Mouse (Mus musculus): ENCODE results near the gene Slc1a5. TPM values are rescaled to one million over a fixed set of nuclear protein-coding genes. Genes with fewer than 3 reads are reported as not detected.
A peak's percentile ranks its signal among the peaks of the same experiment; 100 is the strongest.

The Slc1a5 gene
- total RNA-seq (2021): 10 to 100 TPM; 26.5 to 35.4 TPM
- long read RNA-seq, experiment 1, transcript Slc1a5-201 (9 exons, 2,764 nt): major isoform, 37 of 44 reads
- long read RNA-seq, experiment 1, partial matches to known transcripts: 0 of 44 reads
- long read RNA-seq, experiment 1, other reads (novel, unspliced or antisense): 3 of 44 reads
- long read RNA-seq, experiment 2, transcript Slc1a5-201 (9 exons, 2,764 nt): major isoform, 49 of 55 reads
- long read RNA-seq, experiment 2, partial matches to known transcripts: 3 of 55 reads
- long read RNA-seq, experiment 2, other reads (novel, unspliced or antisense): 0 of 55 reads

DNA sequence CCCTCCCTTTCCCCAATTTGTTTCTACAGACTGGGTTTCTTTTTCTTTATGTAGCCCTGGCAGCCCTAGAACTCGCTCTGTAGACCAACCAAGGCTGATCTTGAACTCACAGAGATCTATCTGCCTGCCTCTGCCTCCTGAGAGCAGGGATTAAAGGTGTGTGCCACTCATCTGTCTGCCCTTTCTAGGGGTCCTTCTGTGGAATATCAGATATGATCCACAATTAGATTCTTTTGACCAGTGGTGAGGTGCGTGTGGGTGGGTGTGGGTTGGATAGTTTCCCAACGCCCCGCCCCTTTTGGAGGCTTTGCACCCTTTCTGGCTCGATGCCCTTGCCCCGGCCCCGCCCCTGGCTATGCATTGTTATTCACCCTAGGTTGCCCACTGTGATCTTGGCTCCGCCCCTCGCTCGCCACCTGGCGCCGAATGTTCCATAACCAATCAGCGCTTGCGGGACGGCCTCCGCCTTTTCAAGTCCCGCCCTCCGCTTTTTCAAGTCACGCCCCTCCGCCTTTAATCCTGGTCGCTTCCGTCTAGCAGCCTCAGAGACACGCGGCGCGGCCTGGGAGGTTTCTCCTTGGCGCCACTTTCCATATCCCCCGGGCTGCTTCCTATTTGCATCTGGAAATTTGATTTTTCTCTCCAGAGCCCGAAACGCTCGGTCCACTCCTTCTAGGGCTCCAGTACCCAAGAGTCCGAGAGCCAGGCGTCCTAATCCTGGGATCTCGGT, at the start of gene Slc1a5:
Slc1a5 (plus strand) TSS at position 516 of the 730 bp plus-strand sequence.
- DNase-seq: peak; percentile 88 to 92
- intact Hi-C loops (cut with DNase I): loop anchor here (2.0 to 5.0 kb wide), 2 partner anchors 20 to 34 kb away; no protein-coding TSS in a partner anchor

- intact Hi-C loops (cut with DNase I): no loop called here
- no peak for DNase-seq
Measured at GRCm38 (mm10) chr7:16731893-16732422, 49.2 kb upstream of the Slc1a5 start.

DNA sequence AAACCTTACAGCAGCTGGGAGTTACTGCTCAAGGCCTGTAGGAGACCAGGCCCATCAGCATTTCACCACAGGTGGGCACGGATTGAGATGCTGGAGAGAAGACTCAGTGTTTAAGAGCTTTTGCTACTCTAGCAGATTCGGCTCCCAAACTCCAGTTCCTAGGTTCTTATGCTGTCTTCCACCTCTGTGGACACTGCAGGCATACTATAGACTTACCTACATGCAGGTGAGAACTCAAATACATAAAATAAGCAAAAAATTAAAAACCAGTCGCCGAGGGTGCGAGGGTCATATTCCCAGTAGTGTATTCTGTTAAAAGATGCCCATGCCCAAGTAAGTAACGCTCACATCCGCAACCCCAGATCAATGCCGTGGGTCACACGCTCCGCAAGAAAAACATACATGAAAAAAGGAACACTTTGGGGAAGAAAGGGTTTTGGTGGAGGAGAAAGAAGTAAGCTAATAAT, 43.5 kb upstream of the Slc1a5 start:
- DNase-seq: no peak
- intact Hi-C loops (cut with DNase I): no loop called here

DNA sequence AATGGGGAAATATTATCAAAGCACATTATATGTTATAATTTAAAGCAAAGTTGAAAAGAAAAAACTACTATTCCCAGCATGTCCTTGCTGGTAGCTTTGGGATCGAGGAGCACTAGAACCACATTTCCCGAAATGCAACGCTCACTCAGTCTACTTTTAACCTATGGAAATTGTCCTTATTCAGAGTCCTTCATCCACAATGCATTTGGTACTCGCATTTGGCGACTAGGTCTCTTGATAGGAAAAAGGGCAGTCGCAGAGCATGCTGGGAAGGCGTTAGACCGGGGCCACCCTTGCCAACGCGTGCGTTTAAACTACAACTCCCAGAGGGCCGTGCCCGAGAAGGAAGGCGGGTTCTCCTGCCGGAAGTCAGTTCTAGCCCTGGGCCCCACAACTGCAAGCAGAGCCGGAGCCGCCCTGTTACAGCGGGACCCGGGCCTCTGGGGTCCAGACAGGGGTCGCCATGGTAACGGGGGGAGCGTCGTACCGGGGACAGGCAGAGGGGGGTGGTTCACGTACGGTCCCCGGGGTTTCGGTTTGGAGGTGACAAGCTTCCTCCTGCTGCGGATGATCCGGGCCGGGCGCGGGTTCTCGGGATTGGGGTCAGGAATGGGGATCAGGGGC, 43.0 kb upstream of the Slc1a5 start, which contains the start of gene Ap2s1:
Ap2s1 (plus strand) TSS at position 338 of the 624 bp plus-strand sequence.
- intact Hi-C loops (cut with DNase I): no loop called here
- peak; percentile 91 to 95 for DNase-seq

DNA sequence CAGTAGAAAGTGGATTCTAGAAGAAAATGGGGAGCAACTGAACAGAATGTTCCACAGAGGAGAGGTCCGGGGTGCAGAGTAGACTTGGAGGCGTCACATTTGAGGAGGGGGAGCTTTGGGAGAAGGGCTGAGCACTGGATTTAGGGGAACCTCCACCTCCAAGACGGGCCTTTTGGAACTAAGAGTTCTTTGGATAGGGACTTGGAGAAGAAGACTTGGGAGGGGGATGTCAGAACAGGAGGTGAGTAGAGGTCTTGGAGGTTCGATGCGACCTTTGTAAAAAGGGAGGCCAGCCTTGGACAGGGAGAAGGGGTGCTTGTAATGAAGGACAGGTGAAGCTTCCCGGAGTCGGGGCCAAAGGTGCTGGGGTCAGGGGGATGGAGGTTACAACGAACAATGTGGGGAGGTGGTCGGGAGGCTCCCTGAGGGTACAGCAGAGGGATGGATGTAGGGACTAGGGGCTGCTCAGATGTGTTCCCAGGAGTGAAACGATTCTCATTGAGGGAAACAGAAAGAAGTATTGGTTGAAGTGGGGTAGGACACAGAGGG, 42.0 kb upstream of the Slc1a5 start:
- intact Hi-C loops (cut with DNase I): no loop called here
- DNase-seq: no peak

DNA sequence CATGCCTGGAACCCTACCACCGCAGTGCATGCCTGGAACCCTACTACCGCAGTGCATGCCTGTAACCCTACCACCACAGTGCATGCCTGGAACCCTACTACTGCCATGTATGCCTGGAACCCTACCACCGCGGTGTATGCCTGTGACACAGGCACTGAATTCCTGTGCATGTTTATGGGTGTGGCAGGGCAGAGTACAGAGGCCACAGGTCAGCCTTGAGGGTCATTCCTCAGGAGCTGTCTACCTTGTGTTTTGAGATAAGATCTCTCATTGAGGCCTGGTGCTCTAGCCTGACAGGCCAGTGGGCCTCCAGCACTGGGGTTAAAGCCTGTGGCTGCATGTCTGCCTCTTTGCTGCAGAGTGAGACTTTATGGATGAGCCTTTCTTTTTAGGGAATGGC, 35.8 kb upstream of the Slc1a5 start:
- intact Hi-C loops (cut with DNase I): loop anchor here (5.0 kb wide), 1 partner anchor 37 kb away; the partner anchor contains the start of gene Slc1a5
- DNase-seq: no peak

DNA sequence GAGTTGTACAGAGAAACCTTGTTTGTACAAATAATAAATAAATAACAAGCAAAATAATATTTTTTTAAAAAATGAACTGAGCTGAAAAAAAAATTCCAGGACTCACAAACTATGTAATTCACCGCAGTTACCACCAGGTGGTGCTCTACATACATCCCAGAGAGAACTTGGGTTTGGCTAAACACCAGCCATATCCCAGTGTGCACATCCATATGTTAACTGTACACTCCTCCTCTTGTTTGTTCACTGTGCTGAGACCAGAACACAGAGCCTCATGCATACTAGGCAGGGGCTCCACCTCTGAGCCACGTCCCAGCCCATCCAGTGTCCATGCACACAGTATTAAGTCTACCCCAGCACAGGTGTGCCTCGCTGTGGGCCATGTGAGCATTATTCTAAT, 35.0 kb upstream of the Slc1a5 start:
- DNase-seq: peak; percentile 43 to 71
- intact Hi-C loops (cut with DNase I): loop anchor here (2.0 to 5.0 kb wide), 2 partner anchors 36 to 63 kb away; partner anchors contain the start of gene Slc1a5

DNA sequence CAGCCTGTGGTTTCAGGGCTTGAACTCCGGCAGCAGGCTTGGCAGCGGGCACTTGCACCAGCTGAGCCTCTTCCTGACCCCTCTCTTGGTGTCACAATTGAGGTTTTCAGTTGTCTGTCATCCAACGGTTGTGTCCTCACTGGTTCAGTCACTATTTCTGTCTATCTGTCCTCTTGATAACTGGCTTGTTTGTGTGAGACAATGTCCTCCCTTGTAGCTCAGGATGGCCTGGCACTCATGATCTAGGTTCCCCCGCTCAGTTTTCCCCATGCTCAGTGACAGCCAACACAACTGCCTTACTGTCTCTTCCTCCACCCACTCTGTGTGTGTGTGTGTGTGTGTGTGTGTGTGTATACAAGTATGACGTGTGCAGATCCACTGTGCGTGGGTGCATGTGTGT, 33.5 kb upstream of the Slc1a5 start:
- no peak for DNase-seq
- intact Hi-C loops (cut with DNase I): loop anchor here (2.0 to 5.0 kb wide), 2 partner anchors 35 to 61 kb away; partner anchors contain the start of gene Slc1a5

DNA sequence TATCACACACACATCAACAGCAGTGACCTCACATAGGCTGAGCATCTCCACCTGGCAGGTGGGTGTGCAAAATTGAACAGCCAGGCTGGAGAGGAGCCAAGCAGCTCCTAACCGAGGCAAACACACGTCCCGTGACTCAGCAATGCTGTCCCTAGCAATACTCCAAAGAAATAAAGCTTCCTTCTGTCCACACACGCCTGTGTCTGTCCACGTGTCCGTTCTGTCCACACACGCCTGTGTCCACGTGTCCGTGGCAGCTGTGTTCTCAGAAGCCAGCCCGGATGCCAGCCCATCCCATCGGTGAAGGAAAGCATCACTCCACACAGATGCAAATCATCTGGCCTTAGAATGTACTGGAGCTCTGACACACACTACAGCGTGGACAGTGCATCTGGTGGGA, 29.1 kb upstream of the Slc1a5 start:
- DNase-seq: no peak
- intact Hi-C loops (cut with DNase I): no loop called here

GRCm38 (mm10) chr7:16755362-16756017, 25.6 kb upstream of the Slc1a5 start:
- intact Hi-C loops (cut with DNase I): no loop called here
- peak; percentile 36 to 41 for DNase-seq

- DNase-seq: no peak
- intact Hi-C loops (cut with DNase I): no loop called here
Measured at GRCm38 (mm10) chr7:16758872-16759574, 22.1 kb upstream of the Slc1a5 start.

- peak; percentile 65 to 68 for DNase-seq
- intact Hi-C loops (cut with DNase I): loop anchor here (2.0 kb wide), 1 partner anchor 21 kb away; the partner anchor contains the start of gene Slc1a5
Measured at GRCm38 (mm10) chr7:16760292-16760691, 20.8 kb upstream of the Slc1a5 start.

GRCm38 (mm10) chr7:16761005-16761481, 20.1 kb upstream of the Slc1a5 start:
- peak; percentile 77 to 84 for DNase-seq
- intact Hi-C loops (cut with DNase I): loop anchor here (2.0 kb wide), 1 partner anchor 20 kb away; the partner anchor contains the start of gene Slc1a5

DNA sequence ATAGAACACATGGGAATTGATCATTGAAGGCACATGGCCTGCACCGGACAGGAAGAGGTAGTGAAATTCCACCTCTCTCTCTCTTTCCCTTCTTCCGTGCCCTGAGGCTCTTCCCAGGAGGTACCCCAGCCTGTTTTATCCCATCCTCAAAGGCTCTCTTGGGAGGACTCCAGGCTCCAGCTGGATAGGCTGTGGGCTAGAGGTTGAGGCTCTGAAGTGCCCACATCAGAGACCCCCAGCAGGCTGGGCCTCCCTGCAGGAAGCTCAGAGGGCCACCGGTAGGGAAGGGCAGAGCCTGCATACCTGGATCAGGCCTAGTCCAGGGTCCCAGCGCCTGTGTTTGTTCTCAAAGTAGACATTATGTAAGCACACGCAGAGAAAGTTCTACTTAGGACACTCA, 19.5 kb upstream of the Slc1a5 start:
- DNase-seq: peak; percentile 33 to 34
- intact Hi-C loops (cut with DNase I): loop anchor here (2.0 kb wide), 1 partner anchor 19 kb away; the partner anchor contains the start of gene Slc1a5

GRCm38 (mm10) chr7:16763463-16764218, 17.5 kb upstream of the Slc1a5 start:
- intact Hi-C loops (cut with DNase I): no loop called here
- peak; percentile 38 to 42 for DNase-seq

DNA sequence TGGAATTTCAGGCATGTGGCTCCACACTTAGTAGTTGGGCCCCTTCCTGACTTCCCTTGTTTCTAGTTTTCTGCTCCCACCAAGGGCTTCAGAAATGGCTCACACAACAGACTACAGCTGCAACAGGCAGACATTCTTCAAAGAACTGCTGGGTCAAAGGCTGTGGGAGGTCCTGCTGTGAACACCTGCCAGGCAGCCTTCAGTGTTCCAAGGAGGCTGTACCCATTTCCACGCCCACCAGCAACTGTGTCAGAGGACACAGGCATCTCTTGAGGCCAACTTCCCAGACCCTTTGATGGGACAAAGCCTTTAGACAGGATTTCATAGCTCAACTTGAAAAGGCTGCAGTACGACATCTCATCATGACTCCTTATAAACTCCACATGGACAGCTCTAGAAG, 14.7 kb upstream of the Slc1a5 start:
- intact Hi-C loops (cut with DNase I): no loop called here

GRCm38 (mm10) chr7:16775888-16776287, 5.3 kb upstream of the Slc1a5 start:
- intact Hi-C loops (cut with DNase I): no loop called here
- no peak for DNase-seq

More for the DNA sequence above, 14.7 kb upstream of the Slc1a5 start:
- no peak for DNase-seq

DNA sequence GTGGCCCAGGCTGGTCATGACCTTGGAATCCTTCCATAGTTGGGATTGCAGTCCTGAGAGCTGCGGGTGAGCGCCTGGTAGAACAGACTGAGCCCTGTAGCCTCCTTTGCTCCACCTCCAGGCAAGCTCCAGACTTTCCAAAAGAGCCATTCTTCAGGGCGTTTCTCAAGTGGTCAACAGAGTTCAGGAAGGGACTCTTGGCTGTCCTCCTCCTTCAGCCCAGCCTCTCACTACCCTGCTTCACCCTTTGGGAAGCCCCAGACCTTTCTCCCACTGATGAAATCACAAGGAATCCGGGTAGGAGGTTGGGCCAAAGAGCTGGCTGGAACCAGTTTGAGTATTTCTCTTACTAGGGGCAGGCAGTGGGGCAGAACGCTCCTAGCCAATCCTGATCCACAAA, 1.1 kb upstream of the Slc1a5 start:
- DNase-seq: peak; percentile 37 to 46
- intact Hi-C loops (cut with DNase I): loop anchor here (2.0 to 5.0 kb wide), 2 partner anchors 19 to 33 kb away; no protein-coding TSS in a partner anchor
